Mouse (Mus musculus) C3H10T1/2 (cell line): ENCODE measurements around the gene Nkapl. TPM values are rescaled to one million over a fixed set of nuclear protein-coding genes. Genes with fewer than 3 reads are reported as not detected.

Experiments
- polyA plus RNA-seq, 2 experiments: library from polyadenylated mRNA; unstranded; fragments of >200 nt; fragmentation: generic; extraction: Trizol; gene quantifications; one replicate each; pipeline ENCODE4 v1.2.1; 2012; ENCODE audit warnings: missing spikeins in 2 of 2

Nkapl gene
- not detected for polyA plus RNA-seq

GRCm38 (mm10) chr13:21468061-21469019 is at the start of gene Nkapl:
Gene Nkapl, minus strand, starts transcription at chr13:21468509.

GRCm38 (mm10) chr13:21501182-21501581 is 32.9 kb upstream of the Nkapl start, which contains the start of gene Gm11273:
Gene Gm11273, minus strand, starts transcription at chr13:21501418.

GRCm38 (mm10) chr13:21495080-21495479 is 26.8 kb upstream of the Nkapl start, which contains the start of gene AK157302:
Gene AK157302, plus strand, starts transcription at chr13:21495223.

GRCm38 (mm10) chr13:21478759-21479670 is 10.7 kb upstream of the Nkapl start, which contains the start of the genes Zkscan4 and Gm10065:
Gene Zkscan4, plus strand, starts transcription at chr13:21478907.
Gene Gm10065, minus strand, starts transcription at chr13:21479441.

GRCm38 (mm10) chr13:21453449-21453848 is 14.9 kb downstream of the Nkapl start, which contains the start of gene Zscan26:
Gene Zscan26, minus strand, starts transcription at chr13:21453730.

GRCm38 (mm10) chr13:21440503-21441206 is 27.7 kb downstream of the Nkapl start, which contains the start of gene Pgbd1:
Gene Pgbd1, minus strand, starts transcription at chr13:21441058.

Other genes with a start within 250 kb of the Nkapl start
- not detected for gene Gpx5, start 175.8 kb downstream of the Nkapl start, polyA plus RNA-seq
- gene Gpx6, start 156.4 kb downstream of the Nkapl start, polyA plus RNA-seq: not detected
- gene Olfr1367, start 121.6 kb downstream of the Nkapl start, polyA plus RNA-seq: not detected
- 1 to 10 TPM in 1 of 2 experiments, under 1 TPM in 1; 0.33 to 4.3 TPM for gene Zscan12, start 105.7 kb downstream of the Nkapl start, polyA plus RNA-seq
- 10 to 100 TPM in 1 of 2 experiments, 1 to 10 TPM in 1; 1.0 to 19.6 TPM for gene Zkscan3, start 65.8 kb downstream of the Nkapl start, polyA plus RNA-seq
- not detected for gene Pgbd1, start 27.5 kb downstream of the Nkapl start, polyA plus RNA-seq
- 1 to 10 TPM in 1 of 2 experiments, under 1 TPM in 1; 0.18 to 5.0 TPM for gene Zscan26, start 14.8 kb downstream of the Nkapl start, polyA plus RNA-seq
- under 1 TPM in 1 of 2 experiments, not detected in 1; 0.33 TPM for gene Zkscan4, start 10.4 kb upstream of the Nkapl start, polyA plus RNA-seq
- gene Gm10065, start 10.9 kb upstream of the Nkapl start, polyA plus RNA-seq: not detected
- gene AK157302, start 26.7 kb upstream of the Nkapl start, polyA plus RNA-seq: under 1 TPM; 0.14 to 0.60 TPM
- 10 to 100 TPM; 15.6 to 26.8 TPM for gene Gm11273, start 32.9 kb upstream of the Nkapl start, polyA plus RNA-seq
- 1 to 10 TPM in 1 of 2 experiments, under 1 TPM in 1; 0.26 to 1.2 TPM for gene Zkscan8, start 62.6 kb upstream of the Nkapl start, polyA plus RNA-seq
- under 1 TPM; 0.01 to 0.05 TPM for gene Olfr1366, start 74.3 kb upstream of the Nkapl start, polyA plus RNA-seq
- gene Olfr1535, start 91.4 kb upstream of the Nkapl start, polyA plus RNA-seq: not detected
- not detected for gene Olfr1364, start 113.2 kb upstream of the Nkapl start, polyA plus RNA-seq
- not detected for gene Olfr1362, start 145.5 kb upstream of the Nkapl start, polyA plus RNA-seq
- gene Olfr11, start 174.0 kb upstream of the Nkapl start, polyA plus RNA-seq: under 1 TPM in 1 of 2 experiments, not detected in 1; 0.02 TPM
- not detected for gene Olfr1361, start 194.9 kb upstream of the Nkapl start, polyA plus RNA-seq
- not detected for gene Olfr1360, start 208.9 kb upstream of the Nkapl start, polyA plus RNA-seq
- not detected for gene Olfr1359, start 229.6 kb upstream of the Nkapl start, polyA plus RNA-seq
- 10 to 100 TPM in 1 of 2 experiments, 1 to 10 TPM in 1; 3.1 to 18.5 TPM for gene Hist1h2bl, start 247.6 kb upstream of the Nkapl start, polyA plus RNA-seq
- gene Hist1h2ai, start 247.9 kb upstream of the Nkapl start, polyA plus RNA-seq: 10 to 100 TPM; 16.9 to 23.6 TPM
- gene Hist1h3h, start 249.2 kb upstream of the Nkapl start, polyA plus RNA-seq: 10 to 100 TPM; 14.5 to 88.7 TPM